Mouse (Mus musculus) R1 (cell line): ENCODE measurements at regions not wholly inside any gene's neighbourhood (a gene's known extent, or its start where the extent isn't known, plus 50 kb on each side); places are given as distances from the start of the nearest gene placed in this dataset.

ENCODE experiments used
- DNase-seq: peaks from one replicate; pipeline ENCODE4 v3.0.0-alpha.2; 2018; ENCODE audit warnings: low read depth, low spot score

- DNase-seq = no peak
Measured at GRCm38 (mm10) chr4:66622650-66623394, 204.6 kb upstream of the Tlr4 start.

- DNase-seq = no peak
Measured at GRCm38 (mm10) chr4:66618811-66619440, 208.5 kb upstream of the Tlr4 start.

- DNase-seq = peak; percentile 4
Measured at GRCm38 (mm10) chr4:66617743-66618736, 209.3 kb upstream of the Tlr4 start.

- DNase-seq = peak; percentile 48
Measured at GRCm38 (mm10) chr4:66617101-66617500, 210.3 kb upstream of the Tlr4 start.

GRCm38 (mm10) chr4:66604849-66605248 is 200.4 kb upstream of the Astn2 start:
- no peak for DNase-seq

- no peak for DNase-seq
Measured at GRCm38 (mm10) chr4:66598737-66599136, 194.3 kb upstream of the Astn2 start.

- DNase-seq = no peak
Measured at GRCm38 (mm10) chr4:66586647-66587046, 182.2 kb upstream of the Astn2 start.

- peak; percentile 84 for DNase-seq
Measured at GRCm38 (mm10) chr4:66586166-66586565, 181.8 kb upstream of the Astn2 start.

- no peak for DNase-seq
Measured at GRCm38 (mm10) chr4:66556936-66557335, 152.5 kb upstream of the Astn2 start.

GRCm38 (mm10) chr4:66550306-66551104 is 146.1 kb upstream of the Astn2 start:
- DNase-seq = no peak

- no peak for DNase-seq
Measured at GRCm38 (mm10) chr4:66542833-66543436, 138.5 kb upstream of the Astn2 start.

- DNase-seq = no peak
Measured at GRCm38 (mm10) chr4:66524456-66524855, 120.0 kb upstream of the Astn2 start.

GRCm38 (mm10) chr4:66523886-66524245 is 119.5 kb upstream of the Astn2 start:
- DNase-seq = no peak

- DNase-seq = peak; percentile 73
Measured at GRCm38 (mm10) chr4:66523238-66523885, 119.0 kb upstream of the Astn2 start.

GRCm38 (mm10) chr4:66522097-66522809 is 117.8 kb upstream of the Astn2 start:
- no peak for DNase-seq

- no peak for DNase-seq
Measured at GRCm38 (mm10) chr4:66520796-66521195, 116.4 kb upstream of the Astn2 start.

GRCm38 (mm10) chr4:66515815-66516214 is 111.4 kb upstream of the Astn2 start:
- no peak for DNase-seq

GRCm38 (mm10) chr4:66483496-66483895 is 79.1 kb upstream of the Astn2 start:
- DNase-seq = no peak

GRCm38 (mm10) chr4:66482495-66483291 is 78.3 kb upstream of the Astn2 start:
- DNase-seq = no peak
